Mouse (Mus musculus) stomach, postnatal 0 days (tissue): ENCODE results near the gene Agbl4. TPM values are rescaled to one million over a fixed set of nuclear protein-coding genes. Genes with fewer than 3 reads are reported as not detected.

Experiments used
- ATAC-seq: fragments of 200-750 bp; cut with Nextera tagmentation; 2 replicates; pipeline ENCODE4 v1.8.0; 2017; ENCODE audit not compliant: low FRiP score, low TSS enrichment
- DNase-seq: peaks from one replicate; pipeline ENCODE4 v3.0.0-alpha.2; 2016; ENCODE audit warnings: low spot score
- H3K27ac ChIP-seq: fragments of 300-500 bp; sonication (generic); replicated peaks from 2 replicates; pipeline ENCODE4 v1.5.1; 2014; ENCODE audit warnings: mild to moderate bottlenecking, control low read depth
- H3K27me3 ChIP-seq: fragments of 300-500 bp; sonication (generic); 2 replicates; pipeline ENCODE4 v1.6.1; 2014; ENCODE audit warnings: low read length; ENCODE audit not compliant: control insufficient read depth, insufficient read depth
- H3K36me3 ChIP-seq: fragments of 300-500 bp; sonication (generic); 2 replicates; pipeline ENCODE4 v1.6.1; 2014; ENCODE audit warnings: low read length, mixed read lengths; ENCODE audit not compliant: control insufficient read depth, insufficient read depth
- H3K4me1 ChIP-seq: fragments of 300-500 bp; sonication (generic); replicated peaks from 2 replicates; pipeline ENCODE4 v1.6.1; 2014; ENCODE audit warnings: antibody characterized with exemption; ENCODE audit not compliant: control insufficient read depth, insufficient read depth
- H3K4me2 ChIP-seq: fragments of 300-500 bp; sonication (generic); replicated peaks from 2 replicates; pipeline ENCODE4 v1.6.1; 2014; ENCODE audit warnings: low read depth, mild to moderate bottlenecking, control low read depth, moderate library complexity
- H3K4me3 ChIP-seq: fragments of 300-500 bp; sonication (generic); 2 replicates; pipeline ENCODE4 v1.5.1; 2014; ENCODE audit warnings: low read depth, low read length, control low read depth
- H3K9ac ChIP-seq: fragments of 300-500 bp; sonication (generic); 2 replicates; pipeline ENCODE4 v1.6.1; 2014; ENCODE audit warnings: mild to moderate bottlenecking, low read length, control low read depth, mixed read lengths
- H3K9me3 ChIP-seq: fragments of 300-500 bp; sonication (generic); 2 replicates; pipeline ENCODE4 v1.6.1; 2016; ENCODE audit warnings: low read length; ENCODE audit not compliant: control insufficient read depth
- CTCF ChIP-seq: IDR thresholded peaks from 2 replicates; pipeline ENCODE4 v1.5.1; 2016; ENCODE audit warnings: antibody characterized with exemption, low read depth, mild to moderate bottlenecking, moderate library complexity
- EP300 ChIP-seq: optimal IDR thresholded peaks from 2 replicates; pipeline ENCODE3; 2016; ENCODE audit warnings: antibody characterized with exemption
- WGBS: fragments of 180-500 bp; shearing (Covaris S2); extraction: QIAGEN DNeasy Blood & Tissue Kit; methylation state at CpG from one replicate; pipeline ENCODE4 v1.1.7; 2014; 5-methylcytosine and 5-hydroxymethylcytosine counted together
- polyA plus RNA-seq: library from polyadenylated mRNA; unstranded; fragments of >200 nt; fragmentation: Nextera tagmentation; extraction: Ambion mirVana; gene quantifications from 2 replicates; pipeline ENCODE4 v1.2.1, GENCODE M21; 2015

The Agbl4 gene
- polyA plus RNA-seq, 1 experiment from 2014 or later: 0.10 TPM

GRCm38 (mm10) chr4:111594655-111595295 lies 1197.3 kb downstream of the Agbl4 start:
- Histone ChIP-seq H3K9me3 (no peaks in the 10 kb centered on the region), H3K4me3 (no peak overlapping the region), H3K27ac (no peak overlapping the region), H3K4me1 (no peaks in the 10 kb centered on the region; the same call in 1 of the 2 replicates), H3K4me2 (no peak overlapping the region), H3K9ac (no peak overlapping the region), H3K27me3 (no peaks in the 10 kb centered on the region), H3K36me3 (no peaks in the 10 kb centered on the region)
- DNase-seq: no peak
- TF ChIP-seq EP300 (no peak), CTCF (no peak)
- ATAC-seq: no peak
- 89% methylated on average over 3 of the region's 3 CpGs for WGBS

GRCm38 (mm10) chr4:111597249-111597661 lies 1199.8 kb downstream of the Agbl4 start:
- Histone ChIP-seq H3K4me2 (no peak overlapping the region), H3K36me3 (no peaks in the 10 kb centered on the region), H3K4me3 (no peak overlapping the region), H3K27me3 (no peaks in the 10 kb centered on the region), H3K4me1 (no peaks in the 10 kb centered on the region; the same call in 1 of the 2 replicates), H3K9me3 (no peaks in the 10 kb centered on the region), H3K27ac (no peak overlapping the region), H3K9ac (no peak overlapping the region)
- ATAC-seq (0 out of 2 replicates have a peak, but pooled peaks have one; percentile 24), DNase-seq (peak; percentile 21)
- WGBS: 81% methylated on average over 2 of the region's 2 CpGs
- no peak for TF ChIP-seq CTCF
- TF ChIP-seq EP300: no peak

- WGBS: 55% methylated on average over 1 of the region's 1 CpGs
- no peak overlapping the region for H3K4me2 ChIP-seq
- no peak for ATAC-seq
Observed at GRCm38 (mm10) chr4:111597986-111598385, 1200.5 kb downstream of the Agbl4 start.

GRCm38 (mm10) chr4:111603194-111603593 lies 1205.7 kb downstream of the Agbl4 start:
- Histone ChIP-seq H3K4me3 (no peak overlapping the region), H3K4me1 (no peaks in the 10 kb centered on the region), H3K27ac (no peak overlapping the region), H3K27me3 (no peaks in the 10 kb centered on the region), H3K9me3 (no peaks in the 10 kb centered on the region), H3K4me2 (no peak overlapping the region), H3K36me3 (no peaks in the 10 kb centered on the region), H3K9ac (no peak overlapping the region)
- DNase-seq (no peak), ATAC-seq (no peak)
- TF ChIP-seq CTCF: no peak
- no peak for TF ChIP-seq EP300
- 72% methylated on average over 2 of the region's 2 CpGs for WGBS

More at GRCm38 (mm10) chr4:111597986-111598385, 1200.5 kb downstream of the Agbl4 start:
- no peak overlapping the region for H3K9ac ChIP-seq
- no peak overlapping the region for H3K4me3 ChIP-seq
- TF ChIP-seq EP300 (no peak), CTCF (no peak)
- no peaks in the 10 kb centered on the region for H3K27me3 ChIP-seq
- H3K27ac ChIP-seq: no peak overlapping the region
- no peaks in the 10 kb centered on the region for H3K36me3 ChIP-seq
- no peaks in the 10 kb centered on the region for H3K9me3 ChIP-seq
- no peak for DNase-seq
- no peaks in the 10 kb centered on the region; the same call in 1 of the 2 replicates for H3K4me1 ChIP-seq

GRCm38 (mm10) chr4:111607826-111608500 lies 1210.5 kb downstream of the Agbl4 start:
- WGBS: 88% methylated on average over 8 of the region's 8 CpGs
- H3K36me3 ChIP-seq: no peaks in the 10 kb centered on the region
- no peaks in the 10 kb centered on the region for H3K9me3 ChIP-seq
- TF ChIP-seq CTCF (no peak), EP300 (no peak)
- H3K4me3 ChIP-seq: no peak overlapping the region
- H3K4me2 ChIP-seq: no peak overlapping the region
- H3K9ac ChIP-seq: no peak overlapping the region
- no peaks in the 10 kb centered on the region for H3K4me1 ChIP-seq
- H3K27ac ChIP-seq: no peak overlapping the region
- H3K27me3 ChIP-seq: no peaks in the 10 kb centered on the region
- DNase-seq (no peak), ATAC-seq (no peak)

GRCm38 (mm10) chr4:111621865-111622264 lies 1224.4 kb downstream of the Agbl4 start:
- TF ChIP-seq CTCF: peak; percentile 20; the same call in 1 of the 2 replicates
- TF ChIP-seq EP300: no peak
- Histone ChIP-seq H3K27me3 (no peaks in the 10 kb centered on the region), H3K4me3 (no peak overlapping the region), H3K36me3 (no peaks in the 10 kb centered on the region), H3K4me2 (no peak overlapping the region), H3K4me1 (no peaks in the 10 kb centered on the region), H3K27ac (no peak overlapping the region), H3K9ac (no peak overlapping the region), H3K9me3 (no peaks in the 10 kb centered on the region)
- DNase-seq (no peak), ATAC-seq (no peak)
- WGBS: 21% methylated on average over 2 of the region's 2 CpGs
